Mouse (Mus musculus): ENCODE results near the gene Pld2.

Gene Pld2

GRCm38 (mm10) chr11:70579710-70580357, 40.0 kb downstream of the Pld2 start:
- DNase-seq = no peak

GRCm38 (mm10) chr11:70580358-70580720, 40.5 kb downstream of the Pld2 start:
- no peak for DNase-seq

GRCm38 (mm10) chr11:70580921-70581320, 41.1 kb downstream of the Pld2 start:
- DNase-seq = no peak

GRCm38 (mm10) chr11:70582196-70582595, 42.3 kb downstream of the Pld2 start:
- DNase-seq = no peak

GRCm38 (mm10) chr11:70583022-70583714, 43.3 kb downstream of the Pld2 start:
- DNase-seq = no peak

- DNase-seq = no peak
These were observed 43.9 kb downstream of the Pld2 start for GRCm38 (mm10) chr11:70583775-70584174.

- peak; percentile 79 for DNase-seq
These were observed 45.6 kb downstream of the Pld2 start for GRCm38 (mm10) chr11:70585457-70585856.

GRCm38 (mm10) chr11:70586261-70586660, 46.4 kb downstream of the Pld2 start:
- no peak for DNase-seq

- no peak for DNase-seq
These were observed 47.1 kb downstream of the Pld2 start for GRCm38 (mm10) chr11:70586954-70587353.

- DNase-seq = no peak
These were observed 51.9 kb downstream of the Pld2 start for GRCm38 (mm10) chr11:70591733-70592132.

- DNase-seq = peak; percentile 45
These were observed 54.6 kb downstream of the Pld2 start for GRCm38 (mm10) chr11:70594253-70594989.

- DNase-seq = no peak
These were observed 55.8 kb downstream of the Pld2 start for GRCm38 (mm10) chr11:70595638-70596037.

- DNase-seq = no peak
These were observed 56.2 kb downstream of the Pld2 start for GRCm38 (mm10) chr11:70596094-70596493.

- DNase-seq = no peak
These were observed 57.4 kb downstream of the Pld2 start for GRCm38 (mm10) chr11:70597301-70597700.

GRCm38 (mm10) chr11:70598451-70598953, 58.6 kb downstream of the Pld2 start:
- DNase-seq = no peak

GRCm38 (mm10) chr11:70605024-70605566, 65.2 kb downstream of the Pld2 start:
- peak; percentile 85 for DNase-seq

- no peak for DNase-seq
These were observed 66.9 kb downstream of the Pld2 start for GRCm38 (mm10) chr11:70606717-70607116.

- DNase-seq = no peak
These were observed 67.7 kb downstream of the Pld2 start for GRCm38 (mm10) chr11:70607611-70608010.
